Mouse (Mus musculus) lung, postnatal 0 days (tissue): ENCODE results near the gene Tsen34.

Experiments used
- CTCF ChIP-seq: IDR thresholded peaks from 2 replicates; pipeline ENCODE4 v1.5.1; 2016; ENCODE audit warnings: antibody characterized with exemption, mild to moderate bottlenecking
- EP300 ChIP-seq: IDR thresholded peaks from 2 replicates; pipeline ENCODE4 v1.6.1; 2016; ENCODE audit warnings: antibody characterized with exemption, mild to moderate bottlenecking, control low read depth

DNA sequence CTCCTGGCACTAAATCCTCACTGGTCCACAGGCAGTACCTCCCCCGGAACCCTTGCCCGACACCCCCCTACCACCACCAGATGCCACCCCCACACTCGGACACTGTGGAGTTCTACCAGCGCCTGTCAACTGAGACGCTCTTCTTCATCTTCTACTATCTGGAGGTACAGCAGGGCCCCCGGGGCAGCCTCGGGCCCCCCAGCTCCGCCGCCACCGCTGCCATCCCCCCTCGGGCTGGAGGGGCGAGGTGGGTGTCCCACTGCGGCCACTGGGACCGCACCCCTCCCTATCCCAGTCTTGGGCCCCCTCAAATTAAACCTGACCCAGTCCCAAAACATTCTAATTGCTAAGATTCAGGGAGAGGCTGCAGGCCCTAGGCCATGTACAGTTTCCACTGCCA is 34.1 kb upstream of the Tsen34 start:
- TF ChIP-seq CTCF (no peak), EP300 (no peak)
